Mouse (Mus musculus) left cerebral cortex, postnatal 14 days (tissue): ENCODE measurements around the gene Gm6367. TPM values are rescaled to one million over a fixed set of nuclear protein-coding genes. Genes with fewer than 3 reads are reported as not detected.
"Not testable (repeated sequence)": the region's sequence is repeated elsewhere in the genome, so short reads cannot be mapped to it uniquely, and the experiment has no call there.

Experiments
- DNase-seq, 2 experiments: peaks; one replicate each; pipeline ENCODE4 v3.0.0; 2021 to 2022; ENCODE audit warnings: low spot score in 2 of 2, mixed read lengths in 1 of 2
- intact Hi-C: fragments of 180-260 bp; cut with DNase I; formaldehyde crosslinking; loops from one replicate; pipeline ENCODE4 v1.15.1; 2025
- long read RNA-seq, 2 experiments: library from polyadenylated mRNA; stranded (forward); transcript quantifications; one replicate each; pipeline ENCODE4 v2.0.0; 2021
- total RNA-seq, 2 experiments: library from RNA; stranded (reverse); gene quantifications; 2 replicates each; pipeline ENCODE4 v1.2.3; 2021

The Gm6367 gene
- total RNA-seq, result not detected
- long read RNA-seq, experiment 1, result 0 reads
- long read RNA-seq, experiment 2, result 0 reads

GRCm38 (mm10) chr5:94988326-94988725 lies at the start of gene Gm6367:
TSS of gene Gm6367 (plus strand) at chr5:94988626.
- DNase-seq, intact Hi-C loops: not testable (repeated sequence)

Other genes starting within 250 kb of the Gm6367 start
- gene Gm3183, start 123.2 kb upstream of the Gm6367 start, total RNA-seq, result not detected
- not detected for gene Gm7942, start 118.3 kb downstream of the Gm6367 start, total RNA-seq
- not detected for gene Gm16513, start 194.0 kb downstream of the Gm6367 start, total RNA-seq